Mouse (Mus musculus) liver, embryonic 12.5 days (tissue): ENCODE data around the gene Bmp6. TPM values are rescaled to one million over a fixed set of nuclear protein-coding genes. Genes with fewer than 3 reads are reported as not detected.

ENCODE experiments used
- ATAC-seq: fragments of 200-750 bp; cut with Nextera tagmentation; 2 replicates; pipeline ENCODE4 v1.8.0; 2017; ENCODE audit warnings: moderate number of reproducible peaks, mild to moderate bottlenecking, moderate library complexity
- H3K27ac ChIP-seq: fragments of 300-500 bp; sonication (generic); 2 replicates; pipeline ENCODE4 v1.5.1; 2016; ENCODE audit warnings: mild to moderate bottlenecking
- H3K27me3 ChIP-seq: fragments of 300-500 bp; sonication (generic); replicated peaks from 2 replicates; pipeline ENCODE4 v1.6.1; 2016; ENCODE audit warnings: mild to moderate bottlenecking, moderate library complexity
- H3K36me3 ChIP-seq: fragments of 300-500 bp; sonication (generic); 2 replicates; pipeline ENCODE4 v1.6.1; 2016; ENCODE audit warnings: mild to moderate bottlenecking, moderate library complexity
- H3K4me1 ChIP-seq: fragments of 300-500 bp; sonication (generic); 2 replicates; pipeline ENCODE4 v1.6.1; 2016
- H3K4me2 ChIP-seq: fragments of 300-500 bp; sonication (generic); 2 replicates; pipeline ENCODE4 v1.6.1; 2016; ENCODE audit warnings: mild to moderate bottlenecking, moderate library complexity
- H3K4me3 ChIP-seq: fragments of 300-500 bp; sonication (generic); 2 replicates; pipeline ENCODE4 v1.5.1; 2016; ENCODE audit warnings: mild to moderate bottlenecking, moderate library complexity
- H3K9ac ChIP-seq: fragments of 300-500 bp; sonication (generic); 2 replicates; pipeline ENCODE4 v1.6.1; 2016; ENCODE audit warnings: mild to moderate bottlenecking, moderate library complexity
- H3K9me3 ChIP-seq: fragments of 300-500 bp; sonication (generic); replicated peaks from 2 replicates; pipeline ENCODE4 v1.6.1; 2016; ENCODE audit warnings: mild to moderate bottlenecking, moderate library complexity
- WGBS: fragments of 180-500 bp; shearing (Covaris S2); methylation state at CpG from one replicate; pipeline ENCODE4 v1.1.7; 2016; ENCODE audit not compliant: insufficient replicate concordance; 5-methylcytosine and 5-hydroxymethylcytosine counted together
- polyA plus RNA-seq: library from polyadenylated mRNA; unstranded; fragments of >200 nt; fragmentation: Nextera tagmentation; extraction: Ambion mirVana; gene quantifications from 2 replicates; pipeline ENCODE4 v1.2.1, GENCODE M21; 2016

Gene Bmp6
- polyA plus RNA-seq, 1 experiment from 2014 or later: 0.91 TPM

- H3K4me1 ChIP-seq: no peaks in the 10 kb centered on the region
- no peak for ATAC-seq
- H3K36me3 ChIP-seq: no peaks in the 10 kb centered on the region
- 56% methylated on average over 4 of the region's 4 CpGs for WGBS
- H3K4me3 ChIP-seq: no peak overlapping the region
- peaks cover under 1% of the 10 kb centered on the region; the same call in 1 of the 2 replicates for H3K27me3 ChIP-seq
- no peak overlapping the region for H3K4me2 ChIP-seq
- no peak overlapping the region for H3K27ac ChIP-seq
- H3K9ac ChIP-seq: no peak overlapping the region
- H3K9me3 ChIP-seq: no peaks in the 10 kb centered on the region
Observed at GRCm38 (mm10) chr13:38359045-38359444, 14.1 kb downstream of the Bmp6 start.

- no peaks in the 10 kb centered on the region for H3K9me3 ChIP-seq
- no peak overlapping the region for H3K4me3 ChIP-seq
- no peaks in the 10 kb centered on the region for H3K36me3 ChIP-seq
- H3K9ac ChIP-seq: no peak overlapping the region
- no peaks in the 10 kb centered on the region for H3K27me3 ChIP-seq
- 62% methylated on average over 4 of the region's 4 CpGs for WGBS
- no peaks in the 10 kb centered on the region for H3K4me1 ChIP-seq
- no peak overlapping the region for H3K27ac ChIP-seq
- H3K4me2 ChIP-seq: no peak overlapping the region
- no peak for ATAC-seq
Observed at GRCm38 (mm10) chr13:38362751-38363150, 17.8 kb downstream of the Bmp6 start.

GRCm38 (mm10) chr13:38363869-38364268, 19.0 kb downstream of the Bmp6 start:
- Histone ChIP-seq H3K4me2 (no peak overlapping the region), H3K9ac (no peak overlapping the region), H3K27ac (no peak overlapping the region), H3K27me3 (no peaks in the 10 kb centered on the region), H3K9me3 (no peaks in the 10 kb centered on the region), H3K36me3 (no peaks in the 10 kb centered on the region), H3K4me1 (no peaks in the 10 kb centered on the region), H3K4me3 (no peak overlapping the region)
- WGBS: 70% methylated on average over 7 of the region's 7 CpGs
- no peak for ATAC-seq

- H3K4me3 ChIP-seq: no peak overlapping the region
Observed at GRCm38 (mm10) chr13:38369624-38370023, 24.7 kb downstream of the Bmp6 start.

GRCm38 (mm10) chr13:38376071-38376470, 31.2 kb downstream of the Bmp6 start:
- Histone ChIP-seq H3K27ac (no peak overlapping the region), H3K9ac (no peak overlapping the region), H3K4me3 (no peak overlapping the region), H3K36me3 (no peaks in the 10 kb centered on the region), H3K4me2 (no peak overlapping the region), H3K27me3 (no peaks in the 10 kb centered on the region), H3K9me3 (no peaks in the 10 kb centered on the region), H3K4me1 (no peaks in the 10 kb centered on the region)
- 64% methylated on average over 6 of the region's 6 CpGs for WGBS
- ATAC-seq: no peak

More at GRCm38 (mm10) chr13:38369624-38370023, 24.7 kb downstream of the Bmp6 start:
- no peak overlapping the region for H3K27ac ChIP-seq
- no peaks in the 10 kb centered on the region for H3K4me1 ChIP-seq
- WGBS: 82% methylated on average over 5 of the region's 5 CpGs
- no peaks in the 10 kb centered on the region for H3K36me3 ChIP-seq
- H3K4me2 ChIP-seq: no peak overlapping the region
- ATAC-seq: no peak
- H3K9me3 ChIP-seq: no peaks in the 10 kb centered on the region
- H3K27me3 ChIP-seq: no peaks in the 10 kb centered on the region
- no peak overlapping the region for H3K9ac ChIP-seq

- H3K4me1 ChIP-seq: no peaks in the 10 kb centered on the region
- H3K9ac ChIP-seq: no peak overlapping the region
- H3K36me3 ChIP-seq: no peaks in the 10 kb centered on the region
- H3K4me2 ChIP-seq: no peak overlapping the region
- H3K9me3 ChIP-seq: no peaks in the 10 kb centered on the region
- 74% methylated on average over 9 of the region's 9 CpGs for WGBS
- ATAC-seq: no peak
- H3K27me3 ChIP-seq: no peaks in the 10 kb centered on the region
- H3K4me3 ChIP-seq: no peak overlapping the region
- H3K27ac ChIP-seq: no peak overlapping the region
Observed at GRCm38 (mm10) chr13:38377355-38377754, 32.4 kb downstream of the Bmp6 start.

- Histone ChIP-seq H3K27me3 (no peaks in the 10 kb centered on the region), H3K36me3 (no peaks in the 10 kb centered on the region), H3K4me1 (no peaks in the 10 kb centered on the region), H3K27ac (no peak overlapping the region), H3K9me3 (no peaks in the 10 kb centered on the region), H3K4me2 (no peak overlapping the region), H3K9ac (no peak overlapping the region), H3K4me3 (no peak overlapping the region)
- ATAC-seq: no peak
- 78% methylated on average over 5 of the region's 5 CpGs for WGBS
Observed at GRCm38 (mm10) chr13:38379806-38380205, 34.9 kb downstream of the Bmp6 start.

GRCm38 (mm10) chr13:38386035-38386559, 41.2 kb downstream of the Bmp6 start:
- ATAC-seq: no peak
- 62% methylated on average over 3 of the region's 3 CpGs for WGBS

GRCm38 (mm10) chr13:38387453-38388040, 42.6 kb downstream of the Bmp6 start:
- Histone ChIP-seq H3K9ac (no peak overlapping the region), H3K4me1 (no peaks in the 10 kb centered on the region), H3K27ac (no peak overlapping the region), H3K36me3 (no peaks in the 10 kb centered on the region), H3K27me3 (no peaks in the 10 kb centered on the region), H3K9me3 (no peaks in the 10 kb centered on the region), H3K4me2 (no peak overlapping the region), H3K4me3 (no peak overlapping the region)
- no peak for ATAC-seq
- 57% methylated on average over 4 of the region's 4 CpGs for WGBS

More at GRCm38 (mm10) chr13:38386035-38386559, 41.2 kb downstream of the Bmp6 start:
- H3K4me3 ChIP-seq: no peak overlapping the region
- H3K9me3 ChIP-seq: no peaks in the 10 kb centered on the region
- no peaks in the 10 kb centered on the region for H3K36me3 ChIP-seq
- H3K4me2 ChIP-seq: no peak overlapping the region
- no peak overlapping the region for H3K27ac ChIP-seq
- no peak overlapping the region for H3K9ac ChIP-seq
- no peaks in the 10 kb centered on the region for H3K27me3 ChIP-seq
- H3K4me1 ChIP-seq: no peaks in the 10 kb centered on the region

GRCm38 (mm10) chr13:38393444-38393843, 48.5 kb downstream of the Bmp6 start:
- Histone ChIP-seq H3K9me3 (no peaks in the 10 kb centered on the region), H3K36me3 (no peaks in the 10 kb centered on the region), H3K9ac (no peak overlapping the region), H3K27ac (no peak overlapping the region), H3K4me3 (no peak overlapping the region), H3K4me1 (no peaks in the 10 kb centered on the region), H3K27me3 (no peaks in the 10 kb centered on the region), H3K4me2 (no peak overlapping the region)
- 64% methylated on average over 5 of the region's 5 CpGs for WGBS
- ATAC-seq: no peak

- no peaks in the 10 kb centered on the region for H3K9me3 ChIP-seq
- no peak for ATAC-seq
- H3K4me2 ChIP-seq: no peak overlapping the region
- no peaks in the 10 kb centered on the region for H3K36me3 ChIP-seq
- no peaks in the 10 kb centered on the region for H3K4me1 ChIP-seq
- 76% methylated on average over 4 of the region's 4 CpGs for WGBS
- no peak overlapping the region for H3K9ac ChIP-seq
- H3K27me3 ChIP-seq: no peaks in the 10 kb centered on the region
- no peak overlapping the region for H3K27ac ChIP-seq
- H3K4me3 ChIP-seq: no peak overlapping the region
Observed at GRCm38 (mm10) chr13:38395026-38395425, 50.1 kb downstream of the Bmp6 start.

- no peaks in the 10 kb centered on the region for H3K9me3 ChIP-seq
- no peaks in the 10 kb centered on the region for H3K4me1 ChIP-seq
- no peak overlapping the region for H3K4me3 ChIP-seq
- no peak overlapping the region for H3K27ac ChIP-seq
- H3K27me3 ChIP-seq: no peaks in the 10 kb centered on the region
- H3K36me3 ChIP-seq: no peaks in the 10 kb centered on the region
- 64% methylated on average over 7 of the region's 7 CpGs for WGBS
- H3K4me2 ChIP-seq: no peak overlapping the region
- ATAC-seq: no peak
- H3K9ac ChIP-seq: no peak overlapping the region
Observed at GRCm38 (mm10) chr13:38397007-38397545, 52.2 kb downstream of the Bmp6 start.
